Mouse (Mus musculus) activated CD4-positive, CD25-positive, alpha-beta regulatory T cell, adult 4 months (primary cell): ENCODE measurements around the gene Ccdc12. TPM values are rescaled to one million over a fixed set of nuclear protein-coding genes. Genes with fewer than 3 reads are reported as not detected.

Source experiments
- ATAC-seq: one replicate; pipeline ENCODE4 v1.8.0; 2017
- polyA plus RNA-seq, 2 experiments: library from polyadenylated mRNA; unstranded; fragments of 100-300 nt; shearing (Covaris generic); gene quantifications; one replicate each; pipeline ENCODE4 v1.2.1; 2017

Gene Ccdc12
- polyA plus RNA-seq, 2 experiments from 2014 or later, result 224 to 285 TPM

- no peak for ATAC-seq
These were observed 6.5 kb upstream of the Ccdc12 start for GRCm38 (mm10) chr9:110649775-110650174.

GRCm38 (mm10) chr9:110651931-110652722 lies 4.2 kb upstream of the Ccdc12 start:
- no peak for ATAC-seq

GRCm38 (mm10) chr9:110652963-110653654 lies 3.2 kb upstream of the Ccdc12 start:
- ATAC-seq, result no peak

DNA sequence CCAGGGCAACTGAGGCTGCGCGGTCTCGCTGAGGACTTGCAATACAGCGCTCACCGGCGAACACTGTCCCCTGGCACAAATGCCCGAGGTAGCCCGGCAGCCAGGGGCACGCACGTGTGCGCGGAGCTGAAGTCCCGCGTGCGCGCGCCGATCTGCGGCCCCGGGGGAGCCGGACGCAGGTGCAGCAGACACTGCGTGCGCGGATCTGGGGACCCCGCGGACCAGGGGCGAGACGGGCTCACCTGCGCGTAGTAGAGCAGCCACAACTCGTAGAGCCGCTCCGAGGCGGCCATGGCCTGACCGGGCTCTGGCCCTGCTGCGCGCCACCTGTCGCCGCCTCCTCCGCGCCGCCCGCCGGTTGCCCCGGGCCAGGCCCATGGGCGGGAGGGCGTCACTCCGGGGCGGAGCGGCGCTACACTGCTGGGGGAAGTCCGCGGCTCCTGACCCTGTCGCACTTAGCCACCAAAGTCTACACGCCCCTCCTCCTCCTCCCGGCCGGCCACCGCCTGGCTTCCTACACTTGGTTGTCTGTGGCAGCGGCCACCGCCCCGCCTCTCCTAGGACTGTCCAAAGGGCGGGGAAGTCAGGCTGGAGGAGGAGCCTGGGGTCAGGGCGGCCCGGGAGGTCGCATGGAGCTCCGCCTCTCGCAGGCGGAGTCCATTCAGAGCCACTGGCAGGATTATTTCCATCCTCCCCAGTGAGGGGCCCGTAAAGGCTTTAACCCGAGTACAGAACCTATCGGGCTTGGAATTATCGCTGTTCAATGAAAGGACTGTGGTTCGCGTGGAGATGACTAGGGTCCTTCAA lies 2.4 kb upstream of the Ccdc12 start, which contains the start of gene Nbeal2:
Gene Nbeal2 (minus strand): TSS at position 507 of the 807 bp plus-strand sequence.
- ATAC-seq, result peak; percentile 55

GRCm38 (mm10) chr9:110654726-110655650 lies 1.3 kb upstream of the Ccdc12 start:
- no peak for ATAC-seq

DNA sequence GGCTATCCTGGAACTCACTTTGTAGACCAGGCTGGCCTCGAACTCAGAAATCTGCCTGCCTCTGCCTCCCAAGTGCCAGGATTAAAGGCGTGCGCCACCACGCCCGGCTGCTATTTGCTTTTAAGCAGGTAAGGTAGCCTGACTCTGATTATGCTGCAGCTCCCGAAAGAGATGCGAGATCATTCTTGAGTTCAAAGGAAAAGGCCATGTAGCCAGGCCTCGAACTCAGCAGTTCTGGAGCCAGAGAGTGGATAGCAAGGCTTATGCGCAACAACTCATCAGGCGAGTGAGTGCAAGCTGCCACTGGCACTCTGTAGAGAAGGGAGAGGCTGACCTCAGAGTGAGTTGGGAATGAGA lies 674 bp upstream of the Ccdc12 start:
- no peak for ATAC-seq

DNA sequence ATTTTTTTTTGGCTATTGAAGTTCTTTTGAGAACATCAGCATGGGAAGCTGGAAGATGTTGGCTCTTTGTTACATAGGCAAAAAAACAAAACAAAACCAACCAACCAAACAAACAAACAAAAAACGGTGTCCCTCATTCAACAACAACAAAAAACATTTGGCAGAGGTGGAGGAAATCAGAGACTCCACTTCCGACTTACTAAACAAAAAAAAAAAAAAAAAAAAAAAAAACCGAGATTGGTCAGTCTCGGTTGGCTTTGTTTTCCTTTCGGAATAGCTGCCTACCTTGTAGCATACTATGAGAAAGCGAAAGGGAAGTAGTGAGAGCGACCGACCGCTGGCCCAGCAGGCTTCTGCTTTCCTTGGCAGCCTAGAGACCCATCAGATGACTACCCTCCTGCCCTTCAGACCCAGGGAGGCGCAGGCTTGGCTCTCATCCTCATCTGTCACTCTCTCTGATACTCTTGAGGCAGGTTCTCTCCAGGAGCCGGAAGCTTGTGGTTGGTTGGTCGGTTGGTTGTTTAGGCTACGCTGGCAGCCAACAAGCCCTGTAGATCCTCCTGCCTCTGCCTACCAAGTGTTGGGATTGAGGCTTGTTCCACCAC lies 1.3 kb downstream of the Ccdc12 start:
- peak; percentile 8 for ATAC-seq

DNA sequence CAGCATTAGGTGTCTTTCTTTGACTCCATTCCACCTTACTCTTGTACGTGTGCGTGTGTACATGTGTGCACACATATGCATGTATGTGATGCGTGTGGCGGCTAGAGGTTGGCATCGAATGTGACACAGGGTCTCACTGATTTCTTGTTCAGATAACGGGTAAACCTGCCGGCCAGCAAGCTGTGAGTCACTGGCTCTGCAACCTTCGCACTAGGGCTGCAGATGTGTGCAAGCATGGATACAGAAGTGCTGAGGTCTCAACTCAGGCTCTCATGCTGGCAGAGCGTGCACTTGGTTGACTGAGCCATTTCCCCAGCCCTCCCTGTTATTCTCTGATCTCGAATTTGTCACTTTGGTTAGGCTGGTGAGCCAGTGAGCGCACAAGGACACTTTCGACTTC lies 3.2 kb downstream of the Ccdc12 start:
- ATAC-seq, result no peak

GRCm38 (mm10) chr9:110660208-110660607 lies 3.9 kb downstream of the Ccdc12 start:
- ATAC-seq, result no peak

DNA sequence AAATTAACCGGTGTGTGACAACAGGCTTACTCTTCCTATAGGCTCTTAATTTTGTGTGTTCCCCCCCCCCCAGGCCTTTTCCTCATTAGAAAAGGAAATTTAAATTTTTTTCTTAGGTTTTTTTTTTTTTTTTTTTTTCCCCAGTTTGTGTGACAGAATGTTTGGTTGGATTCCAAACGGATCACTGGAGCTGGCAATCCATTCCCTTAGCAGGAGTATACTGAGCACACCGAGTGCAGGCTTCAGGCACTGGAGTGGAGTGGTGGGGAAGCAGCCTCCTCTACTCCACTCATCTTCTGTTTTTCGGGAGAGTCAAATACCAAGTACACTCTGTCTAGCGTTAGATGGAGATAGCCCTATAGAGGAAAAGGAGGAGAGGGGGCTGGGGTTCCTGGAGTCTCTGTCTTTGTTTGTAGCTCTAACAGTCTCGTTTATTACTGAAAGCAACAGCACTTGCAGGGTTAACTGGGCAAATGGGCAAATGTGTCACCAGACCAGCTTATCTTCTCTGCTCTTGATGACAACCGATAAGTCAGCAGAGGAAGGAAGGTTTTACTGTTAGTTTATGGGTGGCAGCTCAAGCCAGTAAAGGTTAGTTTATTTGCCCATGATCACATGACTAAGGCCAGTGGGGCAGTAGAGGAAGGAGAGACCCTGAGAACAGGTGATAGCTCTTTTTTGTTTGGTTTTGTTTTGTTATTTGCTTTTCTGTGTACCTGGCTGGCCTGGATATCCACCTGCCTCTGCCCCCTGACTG lies 4.7 kb downstream of the Ccdc12 start:
- no peak for ATAC-seq

GRCm38 (mm10) chr9:110662844-110663243 lies 6.5 kb downstream of the Ccdc12 start:
- ATAC-seq, result no peak

DNA sequence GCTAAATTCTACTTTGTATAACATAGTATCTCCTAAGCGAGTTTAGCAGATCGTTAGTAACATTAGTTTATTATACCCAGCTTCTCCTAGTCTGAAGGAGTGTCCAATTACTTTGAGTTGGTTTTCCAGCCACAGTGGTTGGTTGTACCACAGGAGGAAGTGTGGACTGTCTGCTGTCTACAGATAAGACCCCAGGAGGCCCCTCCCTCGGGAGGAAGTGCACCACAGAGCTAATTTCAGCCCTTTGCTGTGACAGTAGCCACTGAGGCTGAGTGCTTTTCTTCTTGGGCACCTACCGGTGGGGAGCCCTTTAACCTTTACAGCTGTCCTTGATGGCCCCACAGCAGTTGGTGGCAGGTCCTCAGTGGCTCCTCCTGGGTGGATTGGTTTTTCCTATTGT lies 9.6 kb downstream of the Ccdc12 start:
- no peak for ATAC-seq

DNA sequence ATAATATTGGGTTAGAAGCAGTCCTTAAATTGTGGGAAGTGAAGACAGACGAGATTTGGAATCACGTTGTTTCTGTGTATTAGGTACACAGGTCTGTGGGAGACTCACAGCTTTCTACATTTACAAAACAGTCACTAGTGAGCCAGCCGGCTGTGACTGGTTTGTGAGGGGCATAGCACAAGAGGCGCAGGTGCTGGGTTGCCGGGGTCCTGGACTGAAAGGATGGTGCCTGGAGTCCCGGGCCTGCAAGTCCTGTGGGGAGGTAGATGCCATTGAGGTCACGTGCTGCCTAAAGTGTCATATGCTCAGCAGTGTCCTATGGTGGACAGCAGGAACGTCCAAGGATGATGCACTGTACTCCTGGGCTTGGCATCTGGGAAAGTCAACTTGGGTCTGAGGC lies 10.1 kb downstream of the Ccdc12 start:
- no peak for ATAC-seq

- ATAC-seq, result no peak
These were observed 11.0 kb downstream of the Ccdc12 start for GRCm38 (mm10) chr9:110667219-110667836.

GRCm38 (mm10) chr9:110668601-110669293 lies 12.4 kb downstream of the Ccdc12 start:
- ATAC-seq, result no peak

DNA sequence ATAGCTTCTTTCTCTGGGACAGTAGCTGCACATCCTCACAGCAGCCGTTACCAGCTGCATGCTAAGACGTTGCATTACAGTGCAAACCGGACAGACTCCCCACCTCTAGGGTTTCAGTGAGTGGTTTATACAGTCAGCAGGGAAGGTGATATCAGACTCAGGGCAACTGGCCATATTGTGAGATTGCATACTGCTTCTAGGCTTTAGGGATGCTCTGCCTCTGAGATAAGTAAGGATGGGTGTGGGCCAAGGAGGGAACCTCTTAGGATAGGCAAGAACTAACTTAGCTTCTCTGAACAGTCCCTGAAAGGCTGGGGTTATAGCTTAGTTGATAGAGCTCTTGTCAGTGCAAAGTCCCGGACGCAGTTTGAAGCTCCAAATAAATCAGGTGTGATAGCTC lies 13.5 kb downstream of the Ccdc12 start:
- ATAC-seq, result no peak

GRCm38 (mm10) chr9:110672462-110673106 lies 16.3 kb downstream of the Ccdc12 start:
- ATAC-seq, result no peak

DNA sequence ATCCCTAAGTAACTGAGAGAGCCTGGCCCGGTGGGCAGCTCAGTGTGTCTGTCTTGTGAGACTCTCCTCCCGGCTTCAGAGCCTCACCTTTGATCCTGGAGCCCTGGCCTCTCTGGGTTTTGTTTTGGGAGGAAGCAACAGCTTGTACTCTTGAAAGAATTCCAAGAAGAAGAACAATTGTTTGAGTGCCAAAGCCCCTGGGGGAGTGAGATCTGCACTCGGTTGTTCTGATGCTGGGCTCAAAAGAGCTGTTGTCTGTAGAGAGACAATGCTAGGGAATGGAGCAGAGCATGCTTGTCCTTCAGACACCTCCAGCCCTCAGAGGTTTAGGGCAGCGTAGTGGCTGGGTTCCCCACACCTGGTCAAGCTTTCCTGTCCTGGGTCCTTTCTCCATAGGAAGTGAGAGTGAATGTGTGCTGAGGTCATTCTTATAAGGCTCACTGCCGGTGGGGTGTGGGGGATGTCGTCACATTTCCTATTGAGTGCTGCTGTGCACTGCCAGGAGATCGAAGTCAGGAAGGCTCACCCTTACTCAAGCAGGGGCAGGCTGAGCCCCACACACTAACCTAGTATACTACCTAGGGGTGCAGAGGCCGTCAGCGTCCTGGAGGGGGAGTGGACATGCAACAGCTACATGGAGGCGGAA lies 16.9 kb downstream of the Ccdc12 start:
- no peak for ATAC-seq

DNA sequence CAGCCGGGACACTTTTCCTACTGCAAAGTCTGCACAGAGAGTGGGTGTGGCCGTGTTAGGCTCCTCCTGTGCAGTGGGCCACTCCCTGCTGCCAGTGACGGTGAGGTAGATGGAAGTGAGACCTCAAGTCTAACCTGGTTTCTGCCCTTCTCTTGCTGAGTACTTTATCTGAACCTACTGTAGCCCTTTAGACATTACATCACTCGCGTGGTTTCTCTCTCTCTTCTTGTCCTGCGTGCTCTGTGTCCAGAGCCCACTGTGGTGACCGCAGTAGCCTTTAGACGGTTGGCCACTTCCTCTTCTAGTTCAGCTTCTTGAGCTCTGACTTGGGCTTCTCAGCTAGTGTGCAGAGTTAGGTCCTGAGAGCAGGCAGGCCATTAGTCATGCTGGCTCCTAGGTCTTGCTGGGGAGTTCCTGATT lies 20.2 kb downstream of the Ccdc12 start:
- no peak for ATAC-seq
